In the genomic region with DNA sequence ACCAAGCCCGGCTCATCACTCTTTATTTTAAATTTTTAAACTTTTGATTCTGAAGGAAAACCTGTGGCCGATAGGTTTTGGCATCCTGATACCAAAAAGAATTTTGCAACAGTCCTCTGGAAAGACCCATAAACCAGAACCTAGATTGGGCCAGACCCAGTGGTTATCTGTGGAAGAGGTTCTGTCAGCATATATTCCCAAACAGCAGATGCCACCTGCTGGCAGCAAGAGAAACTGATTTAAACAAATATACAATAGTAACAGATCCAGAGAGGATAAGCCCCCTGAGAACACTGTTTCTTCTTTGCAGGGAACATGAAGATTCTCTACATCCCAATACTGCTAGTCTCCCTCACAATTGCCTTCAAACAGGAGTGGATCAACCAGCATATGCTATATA, we compare ENCODE assay signal across 25 mouse cellular contexts. TPM values are rescaled to one million over a fixed set of nuclear protein-coding genes. Genes with fewer than 3 reads are reported as not detected.
"Had no signal": no experiment of that assay in that cellular context is flagged by ENCODE, and none has a peak within 500 bp of the region (broad histone marks: within the 10 kb centered on the region; RNA-seq: fewer than 3 reads in every experiment).

No protein-coding gene starts in this region.

- H3K27ac ChIP-seq: limb, embryonic 12.5 days; liver, embryonic 13.5 days; macrophage; midbrain, embryonic 15.5 days; neural tube, embryonic 12.5 days had no signal

- H3K9me3 ChIP-seq: limb, embryonic 12.5 days; liver, embryonic 13.5 days; midbrain, embryonic 15.5 days; neural tube, embryonic 12.5 days had no signal

- H3K27me3 ChIP-seq: limb, embryonic 12.5 days; liver, embryonic 13.5 days; megakaryocyte, embryonic 14.5 days; midbrain, embryonic 15.5 days; neural tube, embryonic 12.5 days had no signal

- H3K4me1 ChIP-seq: limb, embryonic 12.5 days; liver, embryonic 13.5 days; megakaryocyte, embryonic 14.5 days; midbrain, embryonic 15.5 days; neural tube, embryonic 12.5 days had no signal

- H3K36me3 ChIP-seq: limb, embryonic 12.5 days; liver, embryonic 13.5 days; midbrain, embryonic 15.5 days; neural tube, embryonic 12.5 days had no signal

- H3K4me3 ChIP-seq: limb, embryonic 12.5 days; liver, embryonic 13.5 days; megakaryocyte, embryonic 14.5 days; midbrain, embryonic 15.5 days; neural tube, embryonic 12.5 days had no signal

- DNase-seq: kidney, adult 18-20 months; kidney, postnatal 4 days; liver; liver, embryonic 13.5 days; liver, postnatal 0 days; lung, postnatal 10 days; retina, postnatal 1 day; right cerebral cortex, postnatal 4 days; spleen, adult 18-20 months; thymus, adult 18-20 months; thymus, postnatal 14 days had no signal

RNA-seq across cellular contexts. Expression of gene Gm10436, which starts 20.9 kb away (rescaled TPM):
- total RNA-seq: layer of hippocampus, adult 8-10 months; layer of hippocampus, postnatal 25 days; left cerebral cortex, postnatal 36 days; monocyte, adult 5-6 weeks; neutrophil, adult 5-6 weeks had no signal
- polyA plus RNA-seq: limb, embryonic 12.5 days; liver, embryonic 13.5 days; liver, postnatal 0 days; macrophage; midbrain, embryonic 11.5 days; midbrain, embryonic 15.5 days; neural tube, embryonic 12.5 days; stomach, embryonic 14.5 days; urinary bladder, adult 2 months had no signal

RNA-seq across cellular contexts. Expression of gene Gm8332, which starts 47.0 kb away (rescaled TPM):
- total RNA-seq: layer of hippocampus, adult 8-10 months; layer of hippocampus, postnatal 25 days; left cerebral cortex, postnatal 36 days; monocyte, adult 5-6 weeks; neutrophil, adult 5-6 weeks had no signal
- polyA plus RNA-seq: kidney, embryonic 16.5 days; limb, embryonic 12.5 days; liver, embryonic 13.5 days; liver, postnatal 0 days; macrophage; midbrain, embryonic 11.5 days; midbrain, embryonic 15.5 days; neural tube, embryonic 12.5 days; stomach, embryonic 14.5 days; urinary bladder, adult 2 months had no signal
